Mouse (Mus musculus) forebrain, embryonic 16.5 days (tissue): ENCODE results near the gene Bckdk. TPM values are rescaled to one million over a fixed set of nuclear protein-coding genes. Genes with fewer than 3 reads are reported as not detected.

Source experiments
- ATAC-seq: fragments of 200-750 bp; cut with Nextera tagmentation; 2 replicates; pipeline ENCODE4 v1.8.0; 2017; ENCODE audit warnings: mild to moderate bottlenecking, moderate library complexity
- H3K27ac ChIP-seq: fragments of 300-500 bp; sonication (generic); 2 replicates; pipeline ENCODE4 v1.5.1; 2014; ENCODE audit warnings: low read length, control low read depth
- H3K27me3 ChIP-seq: fragments of 300-500 bp; sonication (generic); replicated peaks from 2 replicates; pipeline ENCODE4 v1.6.1; 2014; ENCODE audit warnings: low read length; ENCODE audit not compliant: control insufficient read depth, insufficient read depth
- H3K36me3 ChIP-seq: fragments of 300-500 bp; sonication (generic); 2 replicates; pipeline ENCODE4 v1.6.1; 2014; ENCODE audit not compliant: control insufficient read depth, insufficient read depth
- H3K4me1 ChIP-seq: fragments of 300-500 bp; sonication (generic); replicated peaks from 2 replicates; pipeline ENCODE4 v1.6.1; 2014; ENCODE audit warnings: low read length; ENCODE audit not compliant: control insufficient read depth, insufficient read depth
- H3K4me2 ChIP-seq: fragments of 300-500 bp; sonication (generic); 2 replicates; pipeline ENCODE4 v1.6.1; 2014; ENCODE audit warnings: mild to moderate bottlenecking, low read length, control low read depth
- H3K4me3 ChIP-seq: fragments of 300-500 bp; sonication (generic); replicated peaks from 2 replicates; pipeline ENCODE4 v1.5.1; 2014; ENCODE audit warnings: mild to moderate bottlenecking, low read length, control low read depth
- H3K9ac ChIP-seq: fragments of 300-500 bp; sonication (generic); replicated peaks from 2 replicates; pipeline ENCODE4 v1.6.1; 2014; ENCODE audit warnings: low read depth, low read length, control low read depth
- H3K9me3 ChIP-seq: fragments of 300-500 bp; sonication (generic); 2 replicates; pipeline ENCODE4 v1.6.1; 2016; ENCODE audit warnings: low read length; ENCODE audit not compliant: control insufficient read depth
- WGBS: fragments of 180-500 bp; shearing (Covaris S2); extraction: QIAGEN DNeasy Blood & Tissue Kit; methylation state at CpG from one replicate; pipeline ENCODE4 v1.1.7; 2014; 5-methylcytosine and 5-hydroxymethylcytosine counted together
- polyA plus RNA-seq: library from polyadenylated mRNA; unstranded; fragments of >200 nt; fragmentation: Nextera tagmentation; extraction: Ambion mirVana; gene quantifications from 2 replicates; pipeline ENCODE4 v1.2.1, GENCODE M21; 2015

Bckdk gene
- polyA plus RNA-seq, 1 experiment from 2014 or later, result 81.7 TPM

GRCm38 (mm10) chr7:127907939-127908338 is 4.1 kb downstream of the Bckdk start:
- ATAC-seq, result no peak
- Histone ChIP-seq H3K4me3 (no peak overlapping the region), H3K36me3 (peaks cover 18% of the 10 kb centered on the region), H3K27ac (no peak overlapping the region), H3K4me2 (no peak overlapping the region), H3K27me3 (no peaks in the 10 kb centered on the region), H3K9me3 (no peaks in the 10 kb centered on the region), H3K4me1 (peaks cover 13% of the 10 kb centered on the region), H3K9ac (no peak overlapping the region)
- WGBS, result 98% methylated on average over 12 of the region's 12 CpGs

- H3K27ac ChIP-seq, result no peak overlapping the region
- no peaks in the 10 kb centered on the region for H3K27me3 ChIP-seq
- H3K36me3 ChIP-seq, result peaks cover 18% of the 10 kb centered on the region
- no peak overlapping the region for H3K4me2 ChIP-seq
- H3K9me3 ChIP-seq, result no peaks in the 10 kb centered on the region
- peaks cover 18% of the 10 kb centered on the region for H3K4me1 ChIP-seq
- no peak for ATAC-seq
- no peak overlapping the region for H3K9ac ChIP-seq
- no peak overlapping the region for H3K4me3 ChIP-seq
- 89% methylated on average over 4 of the region's 4 CpGs for WGBS
These were observed 4.8 kb downstream of the Bckdk start for GRCm38 (mm10) chr7:127908656-127909055.

GRCm38 (mm10) chr7:127912190-127912871 is 8.4 kb downstream of the Bckdk start, which contains the start of gene Kat8:
Kat8 (plus strand) TSS chr7:127912516.
- Histone ChIP-seq H3K4me2 (peak within 1 kb of the TSS; percentile 90), H3K36me3 (peaks cover 27% of the 10 kb centered on the region), H3K4me1 (peaks cover 8% of the 10 kb centered on the region), H3K27me3 (no peaks in the 10 kb centered on the region), H3K27ac (peak within 1 kb of the TSS; percentile 86), H3K9ac (peak within 1 kb of the TSS; percentile 81), H3K4me3 (peak within 1 kb of the TSS; percentile 89), H3K9me3 (no peaks in the 10 kb centered on the region)
- WGBS, result 1% methylated on average over 40 of the region's 40 CpGs
- peak; percentile 98 for ATAC-seq

GRCm38 (mm10) chr7:127912938-127913337 is 9.1 kb downstream of the Bckdk start:
- 23% methylated on average over 4 of the region's 4 CpGs for WGBS
- Histone ChIP-seq H3K27ac (no peak overlapping the region), H3K27me3 (no peaks in the 10 kb centered on the region), H3K4me1 (peaks cover 8% of the 10 kb centered on the region), H3K4me3 (peak overlapping the region; percentile 89), H3K36me3 (peaks cover 25% of the 10 kb centered on the region), H3K9ac (peak overlapping the region; percentile 81), H3K9me3 (no peaks in the 10 kb centered on the region), H3K4me2 (peak overlapping the region; percentile 90)
- no peak for ATAC-seq

- Histone ChIP-seq H3K9ac (no peak overlapping the region), H3K4me3 (no peak overlapping the region), H3K4me1 (peaks cover 8% of the 10 kb centered on the region), H3K4me2 (no peak overlapping the region), H3K27me3 (no peaks in the 10 kb centered on the region), H3K27ac (no peak overlapping the region), H3K36me3 (peaks cover 12% of the 10 kb centered on the region), H3K9me3 (no peaks in the 10 kb centered on the region)
- WGBS, result 91% methylated on average over 12 of the region's 12 CpGs
- ATAC-seq, result no peak
These were observed 11.4 kb downstream of the Bckdk start for GRCm38 (mm10) chr7:127915293-127915692.

- peaks cover 15% of the 10 kb centered on the region for H3K36me3 ChIP-seq
- no peak overlapping the region for H3K9ac ChIP-seq
- H3K27me3 ChIP-seq, result no peaks in the 10 kb centered on the region
- no peaks in the 10 kb centered on the region for H3K9me3 ChIP-seq
- H3K27ac ChIP-seq, result no peak overlapping the region
- no peak overlapping the region for H3K4me2 ChIP-seq
- no peak overlapping the region for H3K4me3 ChIP-seq
- 55% methylated on average over 3 of the region's 3 CpGs for WGBS
- H3K4me1 ChIP-seq, result peaks cover 2% of the 10 kb centered on the region
- no peak for ATAC-seq
These were observed 14.3 kb downstream of the Bckdk start for GRCm38 (mm10) chr7:127918203-127918602.

GRCm38 (mm10) chr7:127919290-127919689 is 15.4 kb downstream of the Bckdk start:
- Histone ChIP-seq H3K9me3 (no peaks in the 10 kb centered on the region), H3K27ac (no peak overlapping the region), H3K27me3 (no peaks in the 10 kb centered on the region), H3K36me3 (peaks cover 15% of the 10 kb centered on the region), H3K4me1 (no peaks in the 10 kb centered on the region), H3K4me3 (no peak overlapping the region), H3K4me2 (no peak overlapping the region), H3K9ac (no peak overlapping the region)
- no peak for ATAC-seq
- WGBS, result 78% methylated on average over 7 of the region's 7 CpGs

- H3K4me1 ChIP-seq, result no peaks in the 10 kb centered on the region
- no peaks in the 10 kb centered on the region for H3K9me3 ChIP-seq
- WGBS, result 69% methylated on average over 8 of the region's 8 CpGs
- H3K4me3 ChIP-seq, result no peak overlapping the region
- no peaks in the 10 kb centered on the region for H3K27me3 ChIP-seq
- no peak overlapping the region for H3K9ac ChIP-seq
- H3K27ac ChIP-seq, result no peak overlapping the region
- ATAC-seq, result no peak
- peaks cover 13% of the 10 kb centered on the region for H3K36me3 ChIP-seq
- H3K4me2 ChIP-seq, result no peak overlapping the region
These were observed 17.6 kb downstream of the Bckdk start for GRCm38 (mm10) chr7:127921516-127921915.

- 86% methylated on average over 6 of the region's 6 CpGs for WGBS
- Histone ChIP-seq H3K4me3 (no peak overlapping the region), H3K27ac (no peak overlapping the region), H3K9me3 (no peaks in the 10 kb centered on the region), H3K36me3 (peaks cover 7% of the 10 kb centered on the region; the same call in 1 of the 2 replicates), H3K4me1 (no peaks in the 10 kb centered on the region), H3K9ac (no peak overlapping the region), H3K27me3 (no peaks in the 10 kb centered on the region), H3K4me2 (no peak overlapping the region)
- ATAC-seq, result no peak
These were observed 18.8 kb downstream of the Bckdk start for GRCm38 (mm10) chr7:127922451-127923275.
